In genomic region chr11:113795846-113796245, GRCm38 (mm10) we compare ENCODE assay signal across 19 mouse cellular contexts. TPM values are rescaled to one million over a fixed set of nuclear protein-coding genes. Genes with fewer than 3 reads are reported as not detected.
DNase-seq lines count a peak whose midpoint lies in the region; ATAC-seq and TF ChIP-seq lines count a peak whose summit lies in the region.
"Had no signal": no experiment of that assay in that cellular context is flagged by ENCODE, and none has a peak within 500 bp of the region (broad histone marks: within the 10 kb centered on the region; RNA-seq: fewer than 3 reads in every experiment).

No protein-coding gene starts in this region.

- 89% methylated on average over 12 of the region's 12 CpGs for WGBS in forebrain, embryonic 11.5 days
- whole genome bisulfite sequencing in forebrain, embryonic 15.5 days = 73% methylated on average over 12 of the region's 12 CpGs
- 79% methylated on average over 12 of the region's 12 CpGs for WGBS in hindbrain, embryonic 13.5 days
- WGBS in hindbrain, postnatal 0 days = 70% methylated on average over 12 of the region's 12 CpGs
- 61% methylated on average over 12 of the region's 12 CpGs for WGBS in lung, embryonic 14.5 days
- 72% methylated on average over 12 of the region's 12 CpGs for WGBS in lung, adult 2 months

- no peak overlapping the region for H3K27ac ChIP-seq in forebrain, embryonic 11.5 days (ENCODE audit: low read depth, low read length)
- H3K27ac ChIP-seq in forebrain, embryonic 15.5 days (replicated peaks) = no peak overlapping the region
- no peak overlapping the region for H3K27ac ChIP-seq in hindbrain, embryonic 13.5 days
- no peak overlapping the region for H3K27ac ChIP-seq in hindbrain, postnatal 0 days
- H3K27ac ChIP-seq in lung, embryonic 14.5 days (ENCODE audit: low read depth) = no peak overlapping the region
- H3K27ac ChIP-seq: gastrocnemius, adult 2 months; hindbrain, embryonic 15.5 days had no signal

- H3K9me3 ChIP-seq in forebrain, embryonic 11.5 days (ENCODE audit: control insufficient read depth, low read length) = no peaks in the 10 kb centered on the region
- H3K9me3 ChIP-seq in forebrain, embryonic 15.5 days = no peaks in the 10 kb centered on the region
- no peaks in the 10 kb centered on the region for H3K9me3 ChIP-seq in hindbrain, embryonic 13.5 days
- no peaks in the 10 kb centered on the region for H3K9me3 ChIP-seq in hindbrain, postnatal 0 days (ENCODE audit: low read length)
- H3K9me3 ChIP-seq in lung, embryonic 14.5 days (ENCODE audit: low read depth, low read length) = no peaks in the 10 kb centered on the region
- H3K9me3 ChIP-seq: embryonic facial prominence, embryonic 13.5 days; hindbrain, embryonic 15.5 days had no signal

- H3K4me2 ChIP-seq in forebrain, embryonic 11.5 days (ENCODE audit: low read depth, low read length, severe bottlenecking) = no peak overlapping the region
- H3K4me2 ChIP-seq in forebrain, embryonic 15.5 days (replicated peaks) = no peak overlapping the region
- H3K4me2 ChIP-seq in hindbrain, embryonic 13.5 days = no peak overlapping the region
- H3K4me2 ChIP-seq in hindbrain, postnatal 0 days (ENCODE audit: low read depth, low read length) = no peak overlapping the region
- H3K4me2 ChIP-seq in lung, embryonic 14.5 days = no peak overlapping the region
- H3K4me2 ChIP-seq: embryonic facial prominence, embryonic 13.5 days; hindbrain, embryonic 15.5 days had no signal

- no peak overlapping the region for H3K4me3 ChIP-seq in forebrain, embryonic 11.5 days (ENCODE audit: low read depth, low read length)
- no peak overlapping the region for H3K4me3 ChIP-seq in forebrain, embryonic 15.5 days
- H3K4me3 ChIP-seq in hindbrain, embryonic 13.5 days = no peak overlapping the region
- H3K4me3 ChIP-seq in hindbrain, postnatal 0 days (ENCODE audit: low read length) = no peak overlapping the region
- H3K4me3 ChIP-seq in lung, embryonic 14.5 days (ENCODE audit: low read depth, low read length) = no peak overlapping the region
- no peak overlapping the region for H3K4me3 ChIP-seq in lung, adult 2 months (replicated peaks; ENCODE audit: extremely low read depth, low read depth, low read length)
- H3K4me3 ChIP-seq: embryonic facial prominence, embryonic 13.5 days; gastrocnemius, adult 2 months; hindbrain, embryonic 15.5 days had no signal

- no peaks in the 10 kb centered on the region for H3K36me3 ChIP-seq in forebrain, embryonic 11.5 days (ENCODE audit: control insufficient read depth, insufficient read depth, low read length)
- no peaks in the 10 kb centered on the region for H3K36me3 ChIP-seq in forebrain, embryonic 15.5 days
- H3K36me3 ChIP-seq in hindbrain, embryonic 13.5 days = peaks cover 26% of the 10 kb centered on the region
- H3K36me3 ChIP-seq in hindbrain, postnatal 0 days (ENCODE audit: insufficient read depth, low read length) = no peaks in the 10 kb centered on the region; the same call in 1 of the 2 replicates
- no peaks in the 10 kb centered on the region for H3K36me3 ChIP-seq in lung, embryonic 14.5 days (ENCODE audit: insufficient read depth)

- no peak overlapping the region for H3K9ac ChIP-seq in forebrain, embryonic 11.5 days (ENCODE audit: low read length)
- no peak overlapping the region for H3K9ac ChIP-seq in forebrain, embryonic 15.5 days (replicated peaks)
- H3K9ac ChIP-seq in hindbrain, embryonic 13.5 days = peak overlapping the region; percentile 9; the same call in 1 of the 2 replicates
- H3K9ac ChIP-seq in hindbrain, postnatal 0 days (replicated peaks; ENCODE audit: low read length) = no peak overlapping the region
- no peak overlapping the region; the same call in 1 of the 2 replicates for H3K9ac ChIP-seq in lung, embryonic 14.5 days
- H3K9ac ChIP-seq: embryonic facial prominence, embryonic 13.5 days; hindbrain, embryonic 15.5 days had no signal

- ATAC-seq in forebrain, embryonic 11.5 days (replicated peaks; ENCODE audit: low FRiP score) = no peak
- no peak for ATAC-seq in forebrain, embryonic 15.5 days (replicated peaks)
- ATAC-seq in hindbrain, embryonic 13.5 days (ENCODE audit: low FRiP score) = no peak
- no peak for ATAC-seq in hindbrain, postnatal 0 days
- ATAC-seq in lung, embryonic 14.5 days (ENCODE audit: insufficient read depth) = no peak
- ATAC-seq: inflammation-experienced regulatory T-cells, adult 6 months had no signal

- peak; percentile 49 for DNase-seq in forebrain, embryonic 11.5 days (ENCODE audit: low spot score)
- no peak for DNase-seq in hindbrain, postnatal 0 days (ENCODE audit: low spot score)
- peak; percentile 73 for DNase-seq in lung, embryonic 14.5 days
- no peak for DNase-seq in lung, adult 2 months
- peak; percentile 3 for DNase-seq in right cerebral cortex, postnatal 14 days
- no peak for DNase-seq in right cerebral cortex, postnatal 25 days
- DNase-seq: adrenal gland, postnatal 14 days; cerebellum, adult 18-20 months; cerebellum, adult 9-11 months; cerebellum, postnatal 36 days; gastrocnemius, adult 2 months; gastrocnemius, postnatal 25 days; heart, postnatal 10 days; heart, postnatal 4 days had no signal

- no peak for TF ChIP-seq CTCF in hindbrain, postnatal 0 days (IDR thresholded peaks at IDR 0.05; ENCODE audit: low read depth)
- no peak for TF ChIP-seq CTCF in lung, embryonic 14.5 days (IDR thresholded peaks at IDR 0.05; ENCODE audit: low read depth)
- TF ChIP-seq CTCF in lung, adult 2 months (IDR thresholded peaks at IDR 0.05; ENCODE audit: insufficient read depth, low read length) = no peak

- H3K4me1 ChIP-seq in forebrain, embryonic 11.5 days (replicated peaks; ENCODE audit: control insufficient read depth, insufficient read depth, low read length) = peaks cover 30% of the 10 kb centered on the region
- peaks cover 37% of the 10 kb centered on the region for H3K4me1 ChIP-seq in forebrain, embryonic 15.5 days
- peaks cover 49% of the 10 kb centered on the region for H3K4me1 ChIP-seq in hindbrain, embryonic 13.5 days (replicated peaks)
- 0 out of 2 replicates have a peak, but pooled peaks cover 9% of the 10 kb centered on the region for H3K4me1 ChIP-seq in hindbrain, postnatal 0 days (ENCODE audit: insufficient read depth, low read length)
- H3K4me1 ChIP-seq in lung, embryonic 14.5 days (ENCODE audit: insufficient read depth) = peaks cover 19% of the 10 kb centered on the region
- no peaks in the 10 kb centered on the region for H3K4me1 ChIP-seq in lung, adult 2 months (ENCODE audit: control insufficient read depth, insufficient read depth, low read length)

- no peak for TF ChIP-seq POLR2A in lung, adult 2 months (IDR thresholded peaks at IDR 0.05; ENCODE audit: borderline replicate concordance, extremely low read depth, low read depth, low read length)

- H3K27me3 ChIP-seq in forebrain, embryonic 11.5 days (ENCODE audit: control insufficient read depth, insufficient read depth, low read length) = no peaks in the 10 kb centered on the region
- no peaks in the 10 kb centered on the region for H3K27me3 ChIP-seq in forebrain, embryonic 15.5 days
- 0 out of 2 replicates have a peak, but pooled peaks cover under 1% of the 10 kb centered on the region for H3K27me3 ChIP-seq in hindbrain, embryonic 13.5 days
- H3K27me3 ChIP-seq in hindbrain, postnatal 0 days (ENCODE audit: insufficient read depth, low read length) = no peaks in the 10 kb centered on the region
- no peaks in the 10 kb centered on the region for H3K27me3 ChIP-seq in lung, embryonic 14.5 days (ENCODE audit: insufficient read depth, low read length)
- H3K27me3 ChIP-seq: embryonic facial prominence, embryonic 13.5 days; hindbrain, embryonic 15.5 days had no signal

RNA-seq across cellular contexts. Expression of gene Cdc42ep4, which starts 44.2 kb away (rescaled TPM):
- 78.5 and 88.6 TPM in 2 replicates for polyA plus RNA-seq in forebrain, embryonic 11.5 days (2014; fragmentation: Nextera tagmentation; extraction: Ambion mirVana)
- 91.5 and 97.2 TPM in 2 replicates for polyA plus RNA-seq in forebrain, embryonic 15.5 days (2015; fragmentation: Nextera tagmentation; extraction: Ambion mirVana)
- polyA plus RNA-seq in hindbrain, embryonic 13.5 days (2015; fragmentation: Nextera tagmentation; extraction: Ambion mirVana) = 73.0 and 73.7 TPM in 2 replicates
- total RNA-seq in hindbrain, postnatal 0 days (2014; rRNA removed) = 104 and 116 TPM in 2 replicates
- 55.7 and 56.4 TPM in 2 replicates for polyA plus RNA-seq in hindbrain, postnatal 0 days (2015; fragmentation: Nextera tagmentation; extraction: Ambion mirVana)
- polyA plus RNA-seq in lung, embryonic 14.5 days (2014; fragmentation: Nextera tagmentation; extraction: Ambion mirVana) = 86.6 and 86.9 TPM in 2 replicates
- polyA plus RNA-seq in lung, adult 2 months (2012; rRNA removed) = 80.4 and 115 TPM in 2 replicates

Comparison
In these comparisons a context has a peak if more than half of its experiments do, and no peak if none do; other contexts are left out.
1. DNase-seq: peak in forebrain, embryonic 11.5 days (single experiment), lung, embryonic 14.5 days (single experiment) and right cerebral cortex, postnatal 14 days (single experiment); none in hindbrain, postnatal 0 days (single experiment), lung, adult 2 months (single experiment) and right cerebral cortex, postnatal 25 days (single experiment).